Mouse (Mus musculus) spleen, postnatal 10 days (tissue): ENCODE data around the gene Abca2.
"Not testable (repeated sequence)": the region's sequence is repeated elsewhere in the genome, so short reads cannot be mapped to it uniquely, and the experiment has no call there.

Experiments
- DNase-seq, 2 experiments: peaks; one replicate each; pipeline ENCODE4 v3.0.0; 2021 to 2022; ENCODE audit warnings: low spot score in 2 of 2

The Abca2 gene

GRCm38 (mm10) chr2:25428442-25429236 lies at the start of gene Abca2:
Gene Abca2 (plus strand): TSS chr2:25428703.
- peak; percentile 81 to 93 for DNase-seq

- no peak for DNase-seq
Measured at GRCm38 (mm10) chr2:25384492-25384891, 44.0 kb upstream of the Abca2 start.

GRCm38 (mm10) chr2:25391266-25391665 lies 37.2 kb upstream of the Abca2 start:
- no peak for DNase-seq

GRCm38 (mm10) chr2:25394281-25395221 lies 34.0 kb upstream of the Abca2 start:
- DNase-seq = no peak

- peak in 1 of 2 experiments; percentile 27 for DNase-seq
Measured at GRCm38 (mm10) chr2:25395721-25396596, 32.5 kb upstream of the Abca2 start, which contains the start of gene Entpd2. Gene Entpd2 (plus strand): TSS chr2:25395874.

GRCm38 (mm10) chr2:25396597-25396983 lies 31.9 kb upstream of the Abca2 start:
- no peak for DNase-seq

GRCm38 (mm10) chr2:25397010-25397409 lies 31.5 kb upstream of the Abca2 start:
- DNase-seq = no peak

GRCm38 (mm10) chr2:25398065-25398464 lies 30.4 kb upstream of the Abca2 start:
- DNase-seq = no peak

- no peak for DNase-seq
Measured at GRCm38 (mm10) chr2:25399051-25399450, 29.5 kb upstream of the Abca2 start, which contains the start of gene Npdc1. Gene Npdc1 (plus strand): TSS chr2:25399351.

- no peak for DNase-seq
Measured at GRCm38 (mm10) chr2:25400291-25400690, 28.2 kb upstream of the Abca2 start.

GRCm38 (mm10) chr2:25400764-25401163 lies 27.7 kb upstream of the Abca2 start:
- peak in 1 of 2 experiments; percentile 42 for DNase-seq

- peak; percentile 60 to 89 for DNase-seq
Measured at GRCm38 (mm10) chr2:25402377-25402971, 26.0 kb upstream of the Abca2 start.

GRCm38 (mm10) chr2:25402972-25403601 lies 25.4 kb upstream of the Abca2 start:
- no peak for DNase-seq

- DNase-seq = no peak
Measured at GRCm38 (mm10) chr2:25403994-25404393, 24.5 kb upstream of the Abca2 start.

GRCm38 (mm10) chr2:25408908-25409307 lies 19.6 kb upstream of the Abca2 start:
- no peak for DNase-seq

- not testable (repeated sequence) for DNase-seq
Measured at GRCm38 (mm10) chr2:25413436-25413835, 15.1 kb upstream of the Abca2 start.

GRCm38 (mm10) chr2:25417426-25417825 lies 11.1 kb upstream of the Abca2 start:
- DNase-seq = no peak

- DNase-seq = peak in 1 of 2 experiments; percentile 61
Measured at GRCm38 (mm10) chr2:25421896-25422295, 6.6 kb upstream of the Abca2 start.

GRCm38 (mm10) chr2:25422587-25423410 lies 5.7 kb upstream of the Abca2 start, which contains the start of gene Fut7:
Gene Fut7 (plus strand): TSS chr2:25423267.
- DNase-seq = peak in 1 of 2 experiments; percentile 46
